Mouse (Mus musculus) activated CD4-positive, CD25-positive, alpha-beta regulatory T cell, adult 9 weeks (primary cell): ENCODE data around the gene Dlg3. TPM values are rescaled to one million over a fixed set of nuclear protein-coding genes. Genes with fewer than 3 reads are reported as not detected.

Source experiments
- polyA plus RNA-seq: library from polyadenylated mRNA; unstranded; fragments of 100-300 nt; shearing (Covaris generic); gene quantifications from one replicate; pipeline ENCODE4 v1.2.1, GENCODE M21; 2017

Gene Dlg3
- 14.3 TPM for polyA plus RNA-seq

GRCm38 (mm10) chrX:100767181-100767884 is at the start of gene Dlg3:
Gene Dlg3 (plus strand): TSS chrX:100767722.

GRCm38 (mm10) chrX:100729665-100730188 is 37.8 kb upstream of the Dlg3 start, which contains the start of gene Gdpd2:
Gene Gdpd2 (plus strand): TSS chrX:100729873.

Other genes starting within 250 kb of the Dlg3 start
- gene Dgat2l6, start 242.9 kb upstream of the Dlg3 start, polyA plus RNA-seq: not detected
- not detected for gene Awat1, start 195.5 kb upstream of the Dlg3 start, polyA plus RNA-seq
- gene P2ry4, start 172.9 kb upstream of the Dlg3 start, polyA plus RNA-seq: 0.06 TPM
- gene Arr3, start 162.2 kb upstream of the Dlg3 start, polyA plus RNA-seq: not detected
- 3.4 TPM for gene Kif4, start 142.0 kb upstream of the Dlg3 start, polyA plus RNA-seq
- 50.4 TPM for gene Pdzd11, start 141.2 kb upstream of the Dlg3 start, polyA plus RNA-seq
- not detected for gene Gdpd2, start 37.8 kb upstream of the Dlg3 start, polyA plus RNA-seq